Mouse (Mus musculus) thymus, postnatal 4 days (tissue): ENCODE measurements at regions not wholly inside any gene's neighbourhood (a gene's known extent, or its start where the extent isn't known, plus 50 kb on each side); places are given as distances from the start of the nearest gene placed in this dataset.

Experiments
- DNase-seq: peaks from one replicate; pipeline ENCODE4 v3.0.0; 2021

DNA sequence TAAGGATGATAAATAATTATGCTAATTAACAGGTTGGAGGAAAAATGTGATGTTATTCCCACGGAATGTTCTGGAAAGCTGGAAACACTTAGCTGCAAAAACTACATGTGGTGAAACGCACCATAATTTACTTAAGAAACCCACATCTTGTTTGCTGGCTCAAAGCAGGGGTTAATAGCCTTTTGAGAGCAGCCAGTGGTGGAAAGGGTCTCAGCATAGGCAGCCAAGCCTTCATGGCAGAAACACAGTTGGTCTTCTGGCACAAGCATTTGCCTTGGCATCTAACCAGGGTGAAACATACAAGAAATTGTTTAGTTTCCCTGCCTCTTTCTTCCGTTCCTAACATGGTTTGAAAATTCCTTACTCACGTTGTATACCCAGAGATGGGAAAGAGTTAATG lies 192.1 kb upstream of the Gas1 start:
- DNase-seq = no peak

GRCm38 (mm10) chr13:60371656-60372055 lies 194.5 kb upstream of the Gas1 start:
- no peak for DNase-seq

- DNase-seq = no peak
Observed at GRCm38 (mm10) chr13:60376705-60377104, 199.5 kb upstream of the Gas1 start.

GRCm38 (mm10) chr13:60382855-60383254 lies 205.7 kb upstream of the Gas1 start:
- no peak for DNase-seq

DNA sequence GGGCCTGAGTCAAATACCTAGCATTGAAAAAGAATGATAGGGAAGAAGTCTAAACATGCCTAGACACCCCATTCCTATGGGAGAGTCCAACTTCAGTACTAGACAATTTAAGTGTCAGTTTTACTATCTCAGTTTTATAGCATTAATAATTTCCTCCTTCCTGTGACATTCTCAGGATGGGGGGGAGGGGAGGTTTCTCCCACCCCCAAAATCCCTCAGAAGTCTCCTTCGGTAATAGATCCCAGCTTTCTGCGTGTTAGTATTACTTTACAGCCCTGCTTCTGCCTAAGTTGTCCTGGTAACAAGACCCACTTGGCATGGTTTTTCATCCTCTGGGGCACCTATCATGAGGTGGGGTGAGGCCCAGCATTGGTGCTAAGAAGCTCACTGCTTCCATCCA lies 202.9 kb upstream of the Dapk1 start:
- DNase-seq = no peak

GRCm38 (mm10) chr13:60400764-60401487 lies 200.8 kb upstream of the Dapk1 start:
- DNase-seq = no peak

DNA sequence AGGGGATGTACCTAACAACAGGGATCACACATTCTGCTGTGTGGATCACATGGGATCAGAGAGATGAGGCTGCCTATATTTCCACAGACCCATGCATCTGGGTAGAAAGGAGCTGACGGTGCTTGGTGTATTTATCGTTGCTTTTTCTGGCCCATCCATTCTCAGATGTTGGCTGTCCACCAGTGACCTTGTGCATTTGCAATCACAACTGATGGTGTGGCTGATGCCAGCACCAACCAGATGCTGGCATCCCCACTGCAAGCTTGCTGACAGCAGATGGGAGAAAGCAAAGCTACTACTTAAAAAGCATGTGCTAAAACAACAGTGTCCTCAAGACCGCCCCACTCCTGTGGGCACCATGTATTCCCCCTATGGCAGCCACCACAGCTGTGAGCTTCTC lies 198.3 kb upstream of the Dapk1 start:
- DNase-seq = no peak

DNA sequence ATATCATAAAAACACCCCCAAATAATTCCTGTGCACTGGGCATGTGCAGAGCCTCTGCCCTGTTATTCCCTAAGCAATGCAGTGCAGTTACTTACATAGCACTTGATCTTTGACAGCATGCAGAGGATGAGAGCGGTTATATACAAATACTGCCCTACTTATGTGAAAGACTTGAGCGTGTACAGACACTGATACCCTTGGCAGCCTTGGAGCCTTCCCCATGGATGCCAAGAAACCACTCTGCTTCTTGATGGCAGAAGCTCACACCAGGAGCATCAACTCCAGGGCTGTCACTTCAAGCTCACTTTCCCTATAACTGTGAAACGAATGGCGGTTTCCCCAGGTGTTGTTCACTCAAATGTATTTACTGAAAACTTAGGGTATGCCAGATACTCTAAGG lies 194.4 kb upstream of the Dapk1 start:
- no peak for DNase-seq

DNA sequence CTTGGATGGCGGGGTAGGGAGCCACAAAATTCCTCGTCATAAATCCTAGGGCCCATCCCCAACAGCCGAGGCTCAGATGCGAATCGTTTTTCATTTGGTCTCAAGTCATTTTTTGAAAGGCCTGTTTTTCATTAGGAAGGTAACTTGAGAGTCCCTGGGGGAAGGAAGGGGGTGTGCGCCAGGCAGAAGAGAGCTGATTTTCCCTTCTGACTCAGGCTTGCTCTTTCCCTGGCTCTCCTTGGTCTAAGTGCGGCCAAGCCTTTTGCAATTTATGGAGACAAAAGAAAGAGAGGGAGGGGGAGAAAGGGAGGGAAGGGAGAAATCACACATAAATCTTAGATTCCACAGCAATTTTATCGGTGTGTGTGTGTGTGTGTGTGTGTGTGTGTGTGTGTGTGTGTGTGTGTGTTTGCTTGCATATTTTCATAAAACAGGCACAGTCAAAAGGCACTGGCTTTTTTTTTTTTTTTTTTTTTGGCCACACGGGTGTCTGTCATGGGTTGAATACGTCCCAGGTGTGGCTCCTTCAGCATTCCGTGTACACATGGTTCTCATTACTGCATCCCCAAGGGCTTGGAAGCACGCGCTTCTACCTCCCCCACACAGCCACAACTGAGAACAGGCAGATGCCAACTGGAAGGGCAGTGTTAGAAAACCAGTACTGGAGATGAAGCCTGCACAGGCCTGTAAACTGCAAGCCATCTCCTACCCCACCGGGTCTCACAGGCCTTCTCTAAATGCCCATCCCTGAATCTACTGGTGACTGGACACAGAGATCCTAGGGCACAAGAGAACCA lies 191.8 kb upstream of the Dapk1 start:
- no peak for DNase-seq

GRCm38 (mm10) chr13:60416024-60416423 lies 185.7 kb upstream of the Dapk1 start:
- DNase-seq = no peak

DNA sequence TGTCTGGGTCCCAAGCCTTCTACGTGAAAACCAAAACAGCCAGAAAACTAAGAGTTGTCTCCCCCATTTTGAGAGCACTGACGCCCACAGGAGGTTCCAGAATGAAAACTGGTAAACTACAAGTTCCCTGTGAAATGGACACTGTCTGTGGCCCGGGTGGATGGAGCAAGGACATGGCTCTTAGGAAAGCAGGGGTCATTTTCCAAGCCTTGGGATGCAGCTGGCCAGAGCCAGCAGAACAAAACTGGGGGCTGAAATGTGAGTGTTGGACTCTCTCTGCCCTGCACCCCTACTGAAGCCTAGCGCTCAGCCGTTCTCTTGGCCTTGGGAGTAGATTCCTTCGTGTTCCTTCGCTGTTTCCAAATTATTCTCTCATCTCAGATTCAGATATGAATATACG lies 184.7 kb upstream of the Dapk1 start:
- DNase-seq = no peak

DNA sequence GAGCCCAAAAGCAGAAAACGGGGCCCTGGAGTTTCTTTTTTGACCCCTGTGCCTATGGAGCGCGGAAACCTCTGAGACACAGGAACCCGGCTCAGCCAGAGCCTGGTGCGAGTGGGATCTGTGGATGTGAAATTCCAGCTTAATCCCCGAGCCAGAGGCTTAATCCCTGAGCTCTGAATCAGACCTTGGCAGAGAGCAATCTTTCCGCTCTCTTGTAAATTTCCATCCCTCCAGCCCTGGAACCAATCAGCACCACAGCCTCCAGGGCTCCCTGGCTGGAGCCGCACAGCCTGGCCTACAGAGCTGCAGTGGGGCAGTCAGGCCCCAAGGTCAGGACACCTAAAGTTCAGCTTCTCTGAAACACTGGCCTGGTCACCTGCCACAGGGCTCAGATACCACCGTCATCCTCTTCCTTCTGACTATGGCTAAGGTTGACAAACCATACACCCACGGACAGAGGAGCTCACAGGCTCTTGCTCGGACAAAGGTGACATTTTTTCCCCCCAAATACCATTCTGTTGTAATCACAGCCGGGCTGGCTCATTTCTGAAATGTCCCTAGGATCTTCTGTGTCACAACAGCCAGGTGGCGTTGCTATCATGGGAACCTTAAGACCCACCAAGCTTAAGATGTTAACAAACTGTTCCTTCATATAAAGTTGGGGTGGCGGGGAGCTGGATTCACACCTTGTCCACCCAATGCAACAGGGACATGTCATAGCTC lies 184.2 kb upstream of the Dapk1 start:
- DNase-seq = no peak

GRCm38 (mm10) chr13:60420386-60420785 lies 181.4 kb upstream of the Dapk1 start:
- DNase-seq = no peak

GRCm38 (mm10) chr13:60420842-60421696 lies 180.7 kb upstream of the Dapk1 start:
- no peak for DNase-seq

DNA sequence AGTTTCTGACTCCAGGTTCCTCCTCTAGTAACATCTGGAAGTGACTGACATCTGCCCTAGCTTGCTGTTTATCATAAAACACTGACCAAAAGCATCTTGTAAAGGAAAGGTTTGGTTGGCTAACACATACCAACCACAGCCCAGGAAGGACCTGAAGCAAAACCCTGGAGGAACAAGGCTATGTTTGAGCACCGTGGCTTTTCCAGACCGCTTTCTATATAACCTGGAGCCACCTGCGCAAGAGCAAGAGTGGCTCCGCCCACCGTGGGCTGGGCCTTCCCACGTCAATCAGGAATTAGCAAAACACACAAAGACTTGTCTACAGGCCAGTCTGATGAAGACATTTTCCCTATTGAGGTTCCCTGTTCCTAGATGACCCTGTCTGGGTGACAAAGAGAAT lies 177.5 kb upstream of the Dapk1 start:
- no peak for DNase-seq

DNA sequence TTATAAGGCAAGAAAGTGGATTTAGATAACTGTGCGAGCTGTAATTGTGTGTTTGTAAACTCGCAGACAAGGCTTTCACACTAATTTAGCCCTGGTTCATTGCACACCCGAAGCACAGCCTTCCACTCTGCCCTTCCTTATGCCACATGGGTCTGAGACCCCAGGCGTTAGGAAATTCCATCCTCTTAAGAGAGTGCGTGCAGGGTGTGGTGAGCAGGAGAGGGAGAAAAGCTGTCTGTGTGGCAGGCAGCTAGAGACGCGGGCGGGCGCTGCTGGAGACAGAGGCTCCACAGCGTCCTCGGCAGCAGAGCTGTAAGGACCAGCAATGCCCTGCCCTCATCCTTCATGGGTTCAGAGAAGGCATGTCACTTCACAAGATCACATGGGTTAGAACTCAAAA lies 176.6 kb upstream of the Dapk1 start:
- DNase-seq = no peak

DNA sequence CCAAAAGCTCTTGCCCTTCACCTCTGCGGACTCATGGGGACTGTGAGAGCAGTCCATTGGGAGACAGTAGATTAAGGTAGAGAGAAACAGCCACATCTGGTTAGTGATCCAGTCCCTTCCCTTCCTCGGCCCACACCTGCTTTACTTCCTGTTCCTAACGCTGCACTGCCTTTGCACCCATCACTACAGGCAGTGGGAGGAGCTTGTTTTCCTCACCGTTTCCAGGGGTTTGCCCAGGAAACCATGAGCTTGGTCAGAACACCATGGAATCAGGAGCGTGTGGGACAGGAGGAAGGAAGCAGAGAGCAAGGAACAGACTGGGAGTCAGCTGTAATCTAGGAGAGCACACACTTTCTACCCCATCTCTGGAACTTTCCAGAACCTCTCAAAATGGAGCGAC lies 176.2 kb upstream of the Dapk1 start:
- no peak for DNase-seq

DNA sequence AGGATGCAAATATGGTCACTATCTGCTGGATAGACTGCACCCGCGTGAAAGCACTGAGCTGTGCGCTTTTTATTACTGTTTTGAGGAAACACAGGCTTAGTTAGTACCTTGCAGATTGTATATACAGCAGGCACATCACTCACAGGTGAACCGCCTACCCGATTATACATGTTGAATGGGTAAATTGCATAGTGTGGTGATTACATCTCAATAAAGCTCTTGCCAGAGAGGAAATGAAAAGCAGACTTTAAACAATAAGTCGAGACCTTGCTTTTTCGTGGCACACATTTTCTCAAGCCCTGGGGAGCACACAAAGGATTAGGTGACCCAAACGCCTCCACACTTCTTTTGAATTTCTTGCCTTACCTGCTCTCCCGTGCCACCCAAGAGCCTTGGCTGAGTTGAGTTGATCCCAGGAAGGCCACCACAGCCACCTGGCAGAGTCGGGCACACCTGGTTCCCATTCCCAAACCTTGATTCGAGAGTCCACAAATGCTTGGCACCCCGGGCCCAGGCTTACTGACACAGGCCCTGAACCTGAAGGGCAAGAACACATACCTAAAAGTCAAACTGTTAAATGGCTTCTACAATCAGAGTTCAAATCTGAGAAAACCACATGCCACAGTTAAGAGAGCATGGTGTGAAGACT lies 175.4 kb upstream of the Dapk1 start:
- no peak for DNase-seq

DNA sequence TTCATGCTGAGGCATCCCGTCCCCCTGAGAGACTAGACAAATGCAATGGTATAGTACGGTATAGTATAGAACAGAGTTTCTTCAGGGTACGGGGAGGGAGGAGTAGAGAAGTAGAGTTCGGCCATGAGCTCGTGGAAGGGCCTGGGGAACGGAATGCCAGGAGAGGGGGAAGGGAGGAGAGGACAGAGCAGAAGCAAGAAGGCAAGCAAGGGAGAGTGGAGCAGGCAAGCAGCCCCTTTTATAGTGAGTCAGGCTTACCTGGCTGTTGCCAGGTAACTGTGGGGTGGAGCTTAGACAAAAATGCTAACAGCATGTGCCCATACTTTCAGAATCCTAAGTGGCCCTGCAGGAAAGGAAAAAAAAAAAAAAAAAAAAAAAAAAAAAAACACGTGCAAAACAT lies 174.7 kb upstream of the Dapk1 start:
- no peak for DNase-seq

GRCm38 (mm10) chr13:60427755-60428385 lies 173.9 kb upstream of the Dapk1 start:
- DNase-seq = no peak

GRCm38 (mm10) chr13:60429148-60429547 lies 172.6 kb upstream of the Dapk1 start:
- DNase-seq = peak; percentile 22

DNA sequence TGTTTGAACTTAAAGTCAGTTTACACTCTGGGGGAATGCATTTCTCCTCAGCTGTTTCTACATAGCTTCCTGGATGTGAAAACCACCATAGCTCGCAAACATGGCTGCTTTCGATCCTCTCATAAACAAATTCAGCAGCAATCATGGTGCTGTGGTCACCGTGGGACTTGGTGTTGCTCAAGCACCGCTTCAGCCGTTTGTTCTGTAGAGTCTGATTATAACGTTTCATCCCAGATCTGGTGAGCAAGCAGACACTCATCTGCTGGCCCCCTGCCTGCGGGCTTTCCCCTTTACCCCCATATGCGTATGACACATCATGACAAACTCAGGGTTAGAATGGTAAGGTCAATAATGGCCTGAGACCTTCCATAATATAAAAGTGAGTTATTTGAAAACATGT lies 170.3 kb upstream of the Dapk1 start:
- no peak for DNase-seq
